Mouse (Mus musculus) embryo, embryonic 9.5 days (tissue): ENCODE data around the gene Atp1a1.

Source experiments
- DNase-seq: peaks from one replicate; pipeline ENCODE4 v3.0.0-alpha.2; 2017; ENCODE audit errors: extremely low spot score

Gene Atp1a1

DNA sequence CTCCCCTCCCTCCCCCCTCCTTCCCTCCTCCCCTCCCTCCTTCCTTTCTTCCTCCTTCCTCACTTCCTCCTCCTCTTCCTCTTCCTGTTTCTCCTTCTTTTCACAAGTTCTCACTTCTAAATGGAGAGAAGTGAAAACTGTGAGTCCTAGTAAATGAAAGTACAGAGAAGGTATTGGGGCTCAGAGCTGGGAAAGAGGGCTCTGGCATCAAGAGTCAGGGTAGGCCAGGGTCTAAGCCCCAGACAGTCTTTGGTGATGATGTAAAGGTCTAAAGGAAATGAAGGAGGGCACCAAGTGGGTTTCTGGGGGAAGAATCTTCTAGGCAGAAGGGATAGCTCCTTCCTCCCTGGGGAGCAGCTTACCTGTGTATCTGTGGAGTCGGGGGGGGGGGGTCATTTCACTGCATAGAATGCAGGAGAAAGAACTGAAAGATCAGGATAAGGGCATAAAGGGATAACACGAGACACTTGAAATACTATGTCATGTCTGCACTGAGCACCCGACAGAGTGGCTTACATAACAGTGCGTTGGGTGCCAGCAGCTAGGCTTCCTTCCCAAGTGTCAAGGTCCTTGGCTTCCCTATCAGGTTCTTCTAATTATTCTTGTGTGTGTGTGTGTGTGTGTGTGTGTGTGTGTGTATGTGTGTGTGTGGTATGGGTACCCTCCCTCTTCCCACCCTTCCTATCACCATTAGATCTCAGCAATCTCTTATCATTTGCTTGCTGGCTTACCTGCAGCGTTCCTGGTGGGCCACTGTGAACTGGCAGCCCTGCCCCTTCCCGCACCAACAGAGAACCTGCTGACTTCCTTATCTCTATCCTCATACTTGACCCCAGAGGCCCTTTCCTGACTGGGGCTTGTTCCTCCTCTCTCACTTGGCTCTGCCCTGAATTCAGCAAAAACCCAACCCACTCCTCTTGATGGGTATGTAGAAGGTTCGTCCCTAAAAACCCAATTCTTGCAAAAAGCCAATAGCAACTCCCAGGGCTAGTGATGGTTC, 51.6 kb downstream of the Atp1a1 start:
- DNase-seq, result no peak

- no peak for DNase-seq
These were observed 52.8 kb downstream of the Atp1a1 start for GRCm38 (mm10) chr3:101551457-101552230.

- no peak for DNase-seq
These were observed 54.7 kb downstream of the Atp1a1 start for GRCm38 (mm10) chr3:101549749-101550148.

DNA sequence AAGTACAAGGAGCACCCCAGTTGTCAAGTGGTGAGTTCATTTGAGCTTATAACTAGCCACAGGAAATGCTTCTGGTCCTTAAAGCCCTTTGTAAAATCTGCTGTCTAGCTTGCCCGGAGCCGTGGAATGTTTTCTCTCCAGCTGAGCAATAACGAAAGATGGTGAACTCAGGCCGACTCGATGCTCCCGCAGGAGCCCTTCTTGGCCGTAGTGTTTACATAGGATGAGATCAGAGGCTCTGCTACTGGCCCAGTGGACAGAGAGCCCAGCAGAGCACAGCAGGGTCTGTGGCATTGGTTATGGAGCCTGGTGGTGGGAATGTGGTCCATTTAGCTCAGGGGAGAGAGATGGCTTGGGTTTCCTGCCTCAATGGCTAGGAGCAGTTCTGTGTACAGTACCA, 60.4 kb downstream of the Atp1a1 start:
- no peak for DNase-seq

DNA sequence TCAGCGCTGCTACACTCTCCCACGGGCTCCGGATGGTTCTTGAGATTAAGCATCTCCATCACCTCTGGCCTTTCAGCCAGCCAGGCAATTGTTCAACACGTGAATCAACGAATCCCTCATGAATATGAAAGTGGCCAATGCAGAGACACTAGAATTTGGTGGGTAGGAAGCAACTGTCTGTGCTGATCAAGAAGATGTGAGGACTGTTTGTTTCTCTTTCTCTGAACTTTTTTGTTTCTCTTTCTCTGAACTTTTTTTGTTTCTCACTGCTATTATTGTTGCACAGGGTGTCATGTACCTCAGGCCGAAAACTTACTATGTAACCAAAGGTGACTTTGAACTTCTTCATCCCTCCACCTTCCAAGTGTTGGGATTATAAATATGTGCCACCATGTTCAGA, 62.9 kb downstream of the Atp1a1 start:
- DNase-seq, result no peak

DNA sequence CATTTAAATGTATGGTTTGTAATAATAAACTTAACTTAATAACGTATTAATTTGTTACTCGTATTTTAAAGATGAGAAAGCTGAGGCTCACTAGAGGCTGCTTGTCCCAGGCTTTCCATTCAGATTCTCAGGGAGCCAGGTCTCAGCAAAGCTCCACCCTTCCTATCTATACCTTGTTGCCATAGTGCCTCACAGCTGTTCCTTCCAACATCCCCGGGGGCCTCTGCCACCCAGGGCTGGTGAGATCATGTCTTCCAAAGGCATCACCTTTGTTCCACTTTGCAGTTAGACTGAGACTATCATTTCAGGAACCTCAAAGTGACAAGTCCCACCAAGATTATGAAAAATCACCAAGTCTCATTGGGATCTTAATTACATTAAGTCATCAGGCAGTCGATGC, 63.9 kb downstream of the Atp1a1 start:
- no peak for DNase-seq

GRCm38 (mm10) chr3:101536322-101536721, 68.2 kb downstream of the Atp1a1 start:
- DNase-seq, result no peak

GRCm38 (mm10) chr3:101534311-101534710, 70.2 kb downstream of the Atp1a1 start:
- DNase-seq, result no peak

DNA sequence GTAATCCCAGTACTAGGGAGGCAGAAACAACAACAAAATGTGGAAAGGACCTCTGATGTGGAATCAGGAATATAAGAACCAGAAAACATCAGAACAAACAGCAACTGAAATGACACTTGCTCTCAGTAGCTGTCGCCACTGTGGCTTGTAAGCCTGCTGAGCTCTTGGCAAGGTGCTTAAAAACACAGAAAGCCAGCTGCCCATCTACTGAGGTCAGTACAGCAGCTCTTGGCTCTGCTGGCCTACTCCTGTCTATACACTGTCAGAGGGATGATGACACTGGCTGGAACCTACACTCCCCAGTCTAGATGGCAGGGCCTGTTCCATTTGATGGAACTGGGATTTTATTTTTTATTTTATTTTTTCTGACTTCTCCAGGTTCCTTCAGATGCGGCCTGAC, 71.1 kb downstream of the Atp1a1 start:
- DNase-seq, result no peak

GRCm38 (mm10) chr3:101530928-101531327, 73.6 kb downstream of the Atp1a1 start:
- DNase-seq, result no peak

DNA sequence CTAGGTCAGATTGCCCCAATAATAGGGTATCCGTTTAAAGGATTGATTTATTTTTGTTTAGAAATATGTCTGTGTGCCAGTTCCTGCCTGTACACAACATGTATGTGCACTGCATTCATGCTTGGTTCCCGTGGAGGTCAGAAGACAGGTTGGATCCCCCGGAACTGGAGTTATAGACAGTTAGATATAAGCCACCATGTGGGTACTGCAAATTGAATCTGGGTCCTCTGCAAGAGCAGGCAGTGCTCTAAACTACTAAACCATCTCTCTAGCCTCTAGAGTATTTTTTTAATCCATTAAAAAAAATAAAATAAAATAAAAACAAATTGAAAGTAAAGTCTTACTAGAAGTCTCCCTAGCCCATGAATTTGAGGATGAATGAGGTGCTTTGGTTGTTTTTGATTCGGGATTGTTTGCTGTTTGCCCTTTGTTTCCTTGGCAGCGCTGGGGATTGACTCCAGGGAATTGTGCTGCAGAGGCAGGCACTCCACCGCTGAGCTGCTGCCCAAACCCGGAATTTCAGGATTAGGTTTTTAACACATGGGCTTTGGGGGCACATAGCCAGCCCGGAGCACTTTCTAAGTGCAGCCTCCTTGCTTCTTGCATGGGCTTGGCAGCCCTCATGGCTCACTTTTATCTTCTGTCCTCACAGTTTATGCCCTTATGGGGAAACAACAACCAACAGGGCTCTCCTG, 75.4 kb downstream of the Atp1a1 start:
- DNase-seq, result peak; percentile 42

DNA sequence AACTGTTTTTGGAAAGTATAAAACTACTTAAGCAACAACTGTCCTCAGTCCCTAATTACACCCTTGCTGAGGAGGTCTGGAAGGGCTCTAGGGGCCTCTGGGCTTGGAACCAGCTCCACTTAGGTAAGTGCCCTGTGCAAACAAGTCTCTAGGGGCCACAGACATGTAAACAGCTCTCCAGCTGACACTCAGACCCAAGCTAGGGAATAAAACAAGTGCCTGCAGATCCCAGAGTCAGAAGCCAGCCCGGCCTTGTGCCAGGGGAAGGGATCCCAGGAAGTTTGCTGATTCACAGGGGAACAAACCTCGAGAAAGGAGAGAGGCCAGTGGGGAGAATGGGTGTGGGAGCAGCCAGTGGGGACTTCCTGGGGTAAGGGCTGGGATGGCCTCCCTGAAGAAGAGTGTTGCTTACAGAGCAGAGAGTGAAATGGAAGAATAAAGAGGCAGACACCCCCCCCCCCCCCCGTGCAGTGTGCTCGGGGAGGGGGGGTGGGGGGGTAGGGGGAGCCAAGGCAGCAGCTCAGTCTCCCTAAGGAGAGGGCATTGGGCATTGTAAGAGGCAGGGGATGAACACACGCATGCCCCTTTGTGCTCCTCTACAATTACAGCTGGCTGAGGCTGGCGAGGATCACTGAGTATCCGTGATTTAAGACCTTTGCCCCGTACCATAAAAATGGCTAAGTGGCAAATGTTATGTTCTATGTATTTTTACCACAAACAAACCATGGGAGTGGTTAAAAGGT, 76.2 kb downstream of the Atp1a1 start:
- no peak for DNase-seq

DNA sequence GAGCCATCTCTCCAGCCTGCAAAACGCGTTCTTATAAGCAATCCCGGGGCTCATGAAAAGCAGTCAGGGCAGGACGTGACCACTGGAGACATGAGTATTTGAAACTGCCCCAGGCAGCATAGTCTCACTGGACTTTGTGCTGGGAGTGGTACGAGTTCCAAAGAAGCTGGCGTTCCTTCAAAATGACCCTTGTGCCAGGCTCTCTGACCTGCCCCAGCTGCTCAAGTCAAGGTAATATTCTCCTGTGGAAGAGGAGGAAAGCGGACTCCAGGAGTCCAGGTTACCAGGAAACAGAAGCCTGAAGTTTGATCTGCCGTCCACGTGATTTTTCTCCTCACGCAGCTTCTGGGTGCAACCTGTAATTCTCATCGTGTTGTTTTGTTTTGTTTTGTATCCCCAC, 77.9 kb downstream of the Atp1a1 start:
- DNase-seq, result no peak
